14 mouse cellular contexts compared by ENCODE assay signal in genomic region chr2:23070491-23070890, GRCm38 (mm10).
"Had no signal": no experiment of that assay in that cellular context is flagged by ENCODE, and none has a peak within 500 bp of the region (broad histone marks: within the 10 kb centered on the region; RNA-seq: fewer than 3 reads in every experiment).

No protein-coding gene starts in this region.

- H3K36me3 ChIP-seq: lung, embryonic 15.5 days had no signal

- DNase-seq: kidney, adult 8-10 months; kidney, postnatal 25 days; layer of hippocampus, adult 9-11 months; layer of hippocampus, postnatal 36 days; lung, postnatal 14 days; midbrain, embryonic 14.5 days; right cerebral cortex, adult 18-20 months; right cerebral cortex, postnatal 25 days; thymus, adult 18-20 months; thymus, postnatal 14 days had no signal

- H3K9me3 ChIP-seq: limb, embryonic 15.5 days; lung, embryonic 15.5 days; midbrain, embryonic 10.5 days; neural tube, embryonic 12.5 days had no signal

- H3K27ac ChIP-seq: lung, embryonic 15.5 days; midbrain, embryonic 10.5 days; neural tube, embryonic 12.5 days had no signal

- H3K27me3 ChIP-seq: limb, embryonic 15.5 days; lung, embryonic 15.5 days; neural tube, embryonic 12.5 days had no signal

- H3K4me1 ChIP-seq: lung, embryonic 15.5 days had no signal

- H3K9ac ChIP-seq: limb, embryonic 15.5 days; neural tube, embryonic 12.5 days had no signal
